Mouse (Mus musculus): ENCODE results near the gene Rbfox3. TPM values are rescaled to one million over a fixed set of nuclear protein-coding genes. Genes with fewer than 3 reads are reported as not detected.
A peak's percentile ranks its signal among the peaks of the same experiment; 100 is the strongest.

Rbfox3 gene
- under 1 TPM in 1 of 4 experiments, not detected in 3; 0.20 TPM for total RNA-seq (2022)

DNA sequence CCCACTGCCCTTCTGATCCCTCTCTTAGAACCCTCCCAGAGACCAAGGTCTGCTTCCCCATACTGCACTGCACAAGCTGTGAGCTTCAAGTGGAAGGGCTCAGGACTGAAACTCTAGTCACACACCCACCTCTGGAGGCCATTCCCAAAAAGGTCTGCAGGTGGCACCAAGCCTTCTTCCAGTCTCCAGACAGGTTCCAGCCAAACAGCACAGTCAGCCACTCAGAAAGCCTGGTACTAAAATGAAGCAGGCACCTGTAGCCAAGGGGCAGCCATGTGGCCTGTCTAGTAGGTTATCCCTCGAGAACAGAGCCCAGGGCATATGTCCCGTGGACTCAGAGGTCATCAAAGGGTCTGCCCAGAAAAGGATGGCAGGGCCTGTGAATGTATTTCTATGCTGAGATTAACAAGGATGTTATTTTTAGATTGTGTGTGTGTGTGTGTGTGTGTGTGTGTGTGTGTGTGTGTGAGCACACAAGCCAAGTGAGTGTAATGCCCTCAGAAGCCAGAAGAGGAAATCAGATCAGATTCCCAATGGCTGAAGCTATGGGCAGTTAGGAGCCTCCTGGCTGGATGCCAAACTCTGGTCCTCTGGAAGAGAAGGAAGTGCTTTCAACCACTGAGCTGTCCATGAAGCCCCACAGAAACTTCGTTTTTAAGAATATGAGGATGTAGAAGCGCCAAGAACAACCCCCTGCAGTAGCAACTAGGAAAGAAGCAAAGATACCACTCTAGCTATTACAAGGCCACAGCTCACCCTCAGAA is at the start of gene Rbfox3:
TSS of gene Rbfox3 (minus strand) at position 291 of the 764 bp plus-strand sequence.
- no peak for DNase-seq (ENCODE audit: low spot score in 2 of 2)

DNA sequence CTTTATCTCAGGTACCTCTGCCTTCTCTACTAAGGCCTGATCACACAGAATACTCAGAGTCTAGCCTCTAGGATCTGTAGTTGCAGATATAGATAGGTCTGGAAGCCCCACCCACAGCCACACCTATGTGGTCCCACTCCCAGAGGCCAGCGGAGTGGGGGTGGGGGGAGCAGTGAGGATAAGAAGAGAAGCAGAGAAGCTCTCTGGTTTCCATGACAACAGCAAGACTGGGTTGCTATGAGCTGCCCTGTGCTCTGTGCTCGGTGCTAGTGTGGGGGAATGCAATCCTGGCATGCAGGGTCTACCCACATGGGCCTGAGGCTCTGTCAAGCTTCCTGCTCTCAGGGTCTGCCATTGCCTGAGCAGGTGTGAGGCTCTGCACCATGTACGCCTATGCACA is 49.3 kb upstream of the Rbfox3 start:
- DNase-seq (ENCODE audit: low spot score in 2 of 2) = no peak

DNA sequence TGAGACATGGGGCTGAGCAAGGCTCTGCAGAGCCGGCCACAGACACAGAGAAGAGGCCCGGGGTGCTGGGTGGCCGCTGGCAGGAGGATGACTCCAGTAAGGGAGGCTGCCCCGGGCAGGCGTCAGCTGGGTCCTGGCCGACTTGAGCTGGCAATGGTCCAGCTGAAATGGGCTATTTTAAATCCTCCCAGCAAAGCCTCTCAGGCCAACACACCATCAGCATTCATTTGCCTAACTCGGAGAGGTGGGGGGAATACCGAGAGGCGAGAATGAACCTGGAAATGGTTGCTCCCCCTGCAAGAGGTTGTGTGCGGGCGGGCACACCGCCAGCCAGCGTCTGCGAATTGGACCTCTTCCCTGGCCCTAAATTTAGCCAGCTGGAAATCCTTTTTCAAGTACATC is 45.7 kb upstream of the Rbfox3 start:
- peak; percentile 30 to 50 for DNase-seq (ENCODE audit: low spot score in 2 of 2)

DNA sequence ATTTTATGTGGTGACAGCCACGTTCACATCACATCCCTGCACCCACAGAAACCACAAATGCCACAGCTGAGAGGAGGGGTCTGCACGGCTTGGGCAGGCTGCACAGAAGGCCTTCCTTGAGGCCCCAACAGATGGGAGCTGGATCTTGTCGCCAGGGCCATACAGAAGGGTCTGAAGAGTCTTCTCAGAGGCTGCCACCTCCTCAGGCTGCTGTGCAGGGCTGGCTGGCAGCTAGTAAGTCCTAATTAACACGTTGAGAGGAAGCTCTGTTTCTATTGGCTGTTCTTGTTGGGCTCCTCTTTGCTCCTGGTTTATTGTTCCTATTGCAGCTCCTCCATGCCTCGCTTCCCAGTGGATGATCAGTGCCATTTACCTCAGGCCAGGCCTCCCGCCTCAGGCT is 43.6 kb upstream of the Rbfox3 start:
- no peak for DNase-seq (ENCODE audit: low spot score in 2 of 2)

DNA sequence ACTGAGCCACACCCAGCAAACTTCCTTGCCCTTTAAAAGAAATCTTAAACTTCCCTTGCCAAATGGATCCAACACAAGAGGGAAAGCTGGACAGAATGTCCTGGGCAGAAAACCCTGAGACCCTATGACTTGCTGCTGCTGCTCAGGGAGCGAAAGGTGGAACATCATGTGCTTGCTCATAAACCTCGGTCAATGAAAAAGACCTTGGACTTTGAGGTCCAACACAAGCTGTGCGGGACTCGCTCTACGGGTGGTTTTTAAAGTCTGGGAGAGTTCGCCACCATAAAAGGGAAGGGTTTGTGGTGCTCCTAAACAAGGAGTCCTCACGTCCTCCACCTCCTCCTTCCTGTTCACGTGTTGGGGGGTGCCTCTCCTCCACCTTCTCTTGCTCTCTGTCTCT is 34.5 kb upstream of the Rbfox3 start:
- no peak for DNase-seq (ENCODE audit: low spot score in 2 of 2)

DNA sequence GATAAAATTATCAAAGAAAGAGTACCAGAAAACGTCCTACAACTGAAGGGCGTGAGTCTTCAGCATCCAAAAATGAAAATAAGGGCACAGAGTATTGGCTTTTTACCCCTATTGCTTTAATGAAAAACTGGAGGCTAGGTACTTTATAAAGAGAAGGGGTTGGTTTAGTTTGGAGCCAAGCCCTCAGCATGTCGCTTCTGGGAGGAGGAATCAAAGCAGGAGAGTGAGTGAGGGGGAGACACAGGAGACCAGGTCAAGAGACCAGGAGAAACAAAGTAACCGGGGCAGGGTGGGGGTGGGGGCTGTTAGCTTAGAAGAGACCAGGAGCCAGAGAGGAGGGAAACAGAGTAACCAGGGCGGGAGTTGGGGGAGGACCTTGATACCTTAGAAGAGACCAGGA is 29.9 kb upstream of the Rbfox3 start:
- DNase-seq (ENCODE audit: low spot score in 2 of 2) = no peak

DNA sequence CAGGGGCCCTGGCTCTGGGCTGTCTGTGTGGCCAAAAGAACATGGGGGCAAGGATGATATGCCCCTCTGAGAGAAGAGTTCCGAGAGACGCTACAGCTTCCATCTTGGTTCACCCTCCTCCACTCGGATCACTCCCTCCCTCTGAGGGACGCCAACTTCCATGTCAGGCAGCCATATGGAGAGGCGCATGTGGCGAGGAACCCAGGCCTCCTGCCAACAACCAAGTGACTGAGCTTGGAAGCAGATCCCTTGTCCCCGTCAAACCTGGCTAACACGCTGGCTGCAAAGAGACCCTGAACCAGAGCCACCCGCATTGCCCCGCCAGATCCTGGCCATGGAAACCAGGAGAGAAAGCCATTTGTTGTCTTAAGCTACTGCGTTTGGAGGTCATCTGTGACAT is 29.1 kb upstream of the Rbfox3 start:
- no peak for DNase-seq (ENCODE audit: low spot score in 2 of 2)

DNA sequence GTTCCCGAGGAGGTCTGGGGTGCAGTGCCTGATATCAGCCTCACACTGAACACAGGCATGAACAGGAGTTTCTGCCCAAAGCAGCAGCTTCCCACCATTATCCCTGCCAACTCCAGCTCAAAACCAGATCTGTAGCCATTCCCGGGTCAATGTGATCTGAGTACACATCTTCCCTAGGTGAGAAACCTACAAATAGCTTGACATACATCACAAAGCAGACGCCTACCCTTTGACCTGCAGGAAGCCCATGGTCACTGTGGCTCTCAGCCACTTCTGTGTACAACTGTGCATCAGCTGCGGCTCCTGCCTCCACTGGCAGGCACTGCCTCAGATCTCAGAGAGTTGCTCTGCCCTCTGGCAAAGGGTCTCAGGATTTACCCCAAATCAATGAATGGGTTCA is 28.3 kb upstream of the Rbfox3 start:
- no peak for DNase-seq (ENCODE audit: low spot score in 2 of 2)

DNA sequence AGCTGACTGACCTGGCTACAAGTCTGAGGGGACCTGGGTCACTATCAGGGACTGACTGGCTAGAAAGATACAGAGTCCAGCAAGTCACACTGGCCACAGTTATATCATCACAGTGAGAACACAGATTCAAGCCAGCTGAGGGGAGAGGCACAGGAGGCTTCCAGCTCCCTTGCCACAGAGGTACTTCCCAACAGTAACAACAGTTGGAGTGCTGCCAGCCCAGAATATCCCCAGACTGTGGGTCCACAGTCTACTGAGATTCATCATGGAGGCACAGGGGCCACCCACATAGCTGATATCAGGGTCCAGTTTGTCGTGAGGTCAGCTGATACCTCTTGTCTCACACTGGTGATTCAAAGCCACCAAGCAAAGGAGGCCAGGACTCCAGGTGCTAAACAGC is 23.5 kb upstream of the Rbfox3 start:
- DNase-seq (ENCODE audit: low spot score in 2 of 2) = no peak

DNA sequence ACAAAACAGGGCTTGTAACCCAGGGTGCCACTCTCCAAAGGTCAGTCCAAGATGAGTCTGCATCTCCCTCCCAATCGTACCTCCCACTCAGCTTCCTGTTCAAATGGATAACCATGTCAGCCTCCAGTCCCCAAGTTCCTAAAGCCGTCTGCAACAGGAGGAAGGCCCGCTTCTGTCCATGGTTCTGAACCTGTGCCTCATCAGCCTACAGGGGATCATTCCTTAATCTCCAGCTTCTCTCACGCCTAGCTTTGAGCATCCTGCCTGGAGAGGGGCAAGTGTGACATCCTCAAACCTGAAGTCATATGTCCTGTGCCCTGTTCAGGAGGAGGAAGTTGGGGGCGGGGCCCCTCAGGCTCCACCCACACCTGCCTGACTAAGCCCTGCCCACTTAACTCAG is 15.7 kb upstream of the Rbfox3 start:
- no peak for DNase-seq (ENCODE audit: low spot score in 2 of 2)

DNA sequence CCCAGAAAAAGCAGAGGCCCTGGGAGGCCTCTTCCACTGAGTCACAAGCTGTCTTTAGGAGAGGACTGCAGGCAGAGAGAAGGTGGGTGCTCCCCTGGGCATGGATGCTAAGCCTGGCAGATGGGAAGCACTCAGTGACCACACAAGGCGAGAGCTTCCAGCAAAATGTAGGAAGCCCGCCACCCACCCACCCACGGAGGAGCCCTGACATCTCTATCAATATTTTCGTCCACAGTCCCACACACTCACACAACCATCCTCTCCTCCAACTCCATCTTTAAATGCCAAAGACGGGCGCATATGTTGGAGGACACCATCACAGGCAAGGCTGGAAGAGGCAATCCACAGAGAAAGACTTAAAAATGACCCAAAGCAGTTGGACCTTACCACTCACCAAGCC is 10.5 kb upstream of the Rbfox3 start:
- DNase-seq (ENCODE audit: low spot score in 2 of 2) = no peak

DNA sequence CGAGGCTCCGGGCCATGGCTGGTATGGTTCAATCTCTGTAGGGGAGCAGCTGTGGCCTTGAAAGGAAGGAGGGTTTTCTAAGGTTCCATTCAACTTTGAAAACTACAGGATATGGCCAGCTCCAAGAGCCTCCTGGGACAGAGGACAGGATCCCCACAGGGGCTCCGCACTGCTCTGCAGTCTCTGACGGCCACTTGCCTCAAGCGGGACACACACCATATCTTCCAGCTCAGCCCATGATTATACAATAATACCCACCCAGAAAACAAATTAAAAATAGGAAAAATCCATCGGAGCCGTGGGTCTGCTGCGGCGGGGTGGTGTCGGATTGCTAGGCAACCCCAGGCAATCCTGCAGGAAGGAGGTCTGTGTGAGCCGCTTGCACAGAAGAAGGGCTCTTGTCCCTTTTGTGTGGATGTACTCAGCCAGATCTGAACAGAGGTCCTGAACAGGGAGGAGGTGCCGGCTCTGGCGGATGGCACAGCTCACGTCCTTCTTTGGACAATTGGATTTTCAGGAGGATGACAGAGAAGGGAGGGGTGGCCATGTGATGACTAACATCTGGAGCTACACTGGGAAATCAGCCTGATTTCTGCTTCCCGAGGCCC is 5.1 kb upstream of the Rbfox3 start:
- no peak for DNase-seq (ENCODE audit: low spot score in 2 of 2)

DNA sequence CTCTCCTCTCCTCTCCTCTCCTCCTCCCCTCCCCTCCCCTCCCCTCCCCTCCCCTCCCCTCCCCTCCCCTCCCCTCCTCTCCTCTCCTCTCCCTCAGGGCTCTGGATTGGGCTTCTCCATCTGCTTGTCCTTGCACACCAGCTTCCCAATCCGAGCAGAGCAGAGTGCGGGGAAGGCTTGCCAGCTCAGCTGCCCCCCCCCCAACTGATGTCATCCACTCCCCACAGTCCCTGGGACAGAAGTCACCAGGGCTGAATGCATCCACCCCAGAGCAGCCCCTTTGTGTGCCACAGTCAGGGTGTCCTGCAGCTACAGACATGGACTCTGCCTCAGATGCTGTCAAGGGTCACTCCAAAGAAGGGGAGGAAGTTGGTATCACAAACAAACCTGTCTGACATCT is 4.5 kb upstream of the Rbfox3 start:
- DNase-seq (ENCODE audit: low spot score in 2 of 2) = no peak

DNA sequence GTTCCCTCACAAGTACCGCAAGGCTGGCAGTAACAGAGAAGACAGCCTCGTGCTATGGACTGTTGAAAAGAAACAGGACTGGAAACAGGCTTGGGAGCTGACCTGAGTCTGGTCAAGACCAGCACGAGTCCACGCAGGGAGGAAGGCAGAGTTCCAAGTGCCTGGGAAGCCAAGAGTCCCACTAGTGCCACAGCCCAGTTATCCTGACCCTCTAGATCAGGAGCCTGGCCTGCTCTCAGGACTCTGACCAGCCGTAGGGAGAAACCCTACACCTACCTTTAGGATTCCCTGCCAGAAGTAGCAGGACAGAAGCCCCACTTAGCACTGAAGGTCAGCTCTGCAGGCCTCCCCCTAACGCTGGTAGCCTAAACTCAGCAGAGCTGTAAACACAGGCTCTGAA is 1.3 kb upstream of the Rbfox3 start:
- DNase-seq (ENCODE audit: low spot score in 2 of 2) = no peak

DNA sequence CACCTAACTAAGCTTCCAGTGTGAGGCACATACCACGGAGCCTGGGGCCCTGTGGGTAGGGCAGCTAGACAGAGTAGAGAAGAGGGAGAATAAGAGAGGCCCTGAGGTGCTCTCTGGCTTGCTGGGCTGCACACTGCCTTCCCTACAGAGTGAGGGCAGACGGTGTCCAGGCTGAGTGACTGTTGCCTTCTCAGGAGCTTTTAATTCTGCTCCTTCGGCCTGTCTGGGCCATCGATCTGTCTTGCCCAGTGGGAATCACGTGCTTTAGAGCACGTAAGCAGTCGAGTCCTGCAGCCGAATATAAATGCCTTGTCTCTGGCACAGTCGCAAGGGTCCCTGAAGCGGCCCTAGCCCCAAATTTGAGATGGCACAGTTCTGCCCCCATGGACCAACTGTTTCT is 641 bp downstream of the Rbfox3 start:
- no peak for DNase-seq (ENCODE audit: low spot score in 2 of 2)

DNA sequence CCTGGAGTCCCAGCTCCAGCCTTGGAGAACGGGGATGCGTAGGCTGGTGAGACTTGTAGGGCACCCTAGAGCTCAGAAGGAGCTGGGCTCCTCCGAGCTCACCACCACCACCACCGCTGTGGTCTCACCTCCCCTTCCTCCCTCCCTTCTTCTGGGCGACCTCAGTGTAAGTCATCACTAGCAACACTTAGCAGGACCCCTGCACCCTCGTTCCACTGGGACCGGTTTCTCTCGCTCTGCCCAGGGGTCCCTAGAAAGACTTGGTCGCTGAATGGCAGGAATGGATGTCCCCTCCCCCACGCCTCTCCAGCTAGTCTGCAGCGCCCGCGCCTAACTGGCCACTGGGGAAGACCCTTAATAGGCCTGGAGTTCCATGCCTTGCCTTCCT is 1.6 kb downstream of the Rbfox3 start:
- no peak for DNase-seq (ENCODE audit: low spot score in 2 of 2)

DNA sequence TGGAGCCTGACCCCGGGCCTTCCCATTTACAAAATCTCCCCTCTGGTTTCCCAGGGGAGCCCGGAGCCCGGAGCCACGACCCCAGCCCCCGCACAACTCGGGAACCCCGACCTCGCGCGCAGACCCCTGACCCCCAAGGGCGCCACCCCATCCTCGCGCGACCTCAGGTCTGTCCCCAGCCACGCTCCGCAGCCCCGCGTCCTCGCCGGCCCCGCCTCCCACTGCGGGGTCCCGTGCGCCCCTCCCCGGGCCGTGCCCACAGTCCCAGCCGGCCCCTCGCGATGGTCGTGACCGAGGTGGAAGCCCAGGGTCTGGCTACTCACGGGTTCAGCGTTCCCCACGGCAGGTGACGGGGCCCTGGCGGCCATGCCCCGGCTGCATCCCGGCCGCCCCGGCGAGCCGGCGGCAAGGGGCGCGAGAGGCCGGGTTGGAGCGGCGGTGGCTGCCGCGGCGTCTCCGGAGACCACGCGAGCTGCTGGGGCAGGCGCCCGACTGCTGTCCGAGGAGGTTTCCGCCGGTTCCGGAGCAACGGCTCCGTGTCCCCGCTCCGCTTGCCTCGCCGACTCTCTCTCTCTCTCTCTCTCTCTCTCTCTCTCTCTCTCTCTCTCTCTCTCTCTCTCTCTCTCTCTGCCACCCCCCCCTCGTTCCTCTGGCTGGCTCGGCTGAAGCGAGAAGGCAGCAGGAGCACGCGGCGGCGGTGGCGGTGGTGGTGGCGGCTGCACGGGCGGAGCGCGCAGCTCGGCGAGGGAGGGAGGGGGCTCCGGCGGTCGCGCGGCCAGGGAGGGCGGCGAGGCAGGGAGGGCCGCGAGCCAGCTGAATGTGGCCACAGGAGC is 2.2 kb downstream of the Rbfox3 start:
- no peak for DNase-seq (ENCODE audit: low spot score in 2 of 2)

DNA sequence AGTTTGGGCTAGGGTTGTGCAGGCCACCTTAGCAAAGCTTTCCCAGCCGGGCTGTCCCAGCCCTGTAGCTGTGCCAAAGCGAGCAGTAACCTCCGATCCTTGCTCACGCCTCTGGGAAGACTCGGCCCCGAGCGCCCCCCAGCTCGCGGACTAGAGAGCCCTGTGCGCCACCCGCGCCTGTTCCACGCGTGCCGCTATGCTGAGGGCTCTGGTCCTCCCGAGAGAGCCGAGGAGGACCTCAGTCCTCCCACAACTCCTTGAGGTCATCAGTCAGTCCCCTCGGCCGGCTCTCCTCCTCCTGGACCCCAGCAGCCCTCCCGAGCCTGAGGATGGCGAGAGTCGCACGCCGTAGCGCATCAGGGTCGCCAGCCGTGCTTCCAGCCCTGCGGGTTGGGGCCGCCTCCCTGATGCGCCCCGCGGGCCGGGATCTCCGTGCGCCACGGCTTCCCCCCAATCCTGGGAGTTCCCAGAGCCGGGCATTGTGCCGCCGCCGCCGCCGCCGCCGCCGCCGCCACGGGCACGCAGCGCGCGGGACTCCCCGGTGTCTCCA is 2.9 kb downstream of the Rbfox3 start:
- DNase-seq (ENCODE audit: low spot score in 2 of 2) = no peak

DNA sequence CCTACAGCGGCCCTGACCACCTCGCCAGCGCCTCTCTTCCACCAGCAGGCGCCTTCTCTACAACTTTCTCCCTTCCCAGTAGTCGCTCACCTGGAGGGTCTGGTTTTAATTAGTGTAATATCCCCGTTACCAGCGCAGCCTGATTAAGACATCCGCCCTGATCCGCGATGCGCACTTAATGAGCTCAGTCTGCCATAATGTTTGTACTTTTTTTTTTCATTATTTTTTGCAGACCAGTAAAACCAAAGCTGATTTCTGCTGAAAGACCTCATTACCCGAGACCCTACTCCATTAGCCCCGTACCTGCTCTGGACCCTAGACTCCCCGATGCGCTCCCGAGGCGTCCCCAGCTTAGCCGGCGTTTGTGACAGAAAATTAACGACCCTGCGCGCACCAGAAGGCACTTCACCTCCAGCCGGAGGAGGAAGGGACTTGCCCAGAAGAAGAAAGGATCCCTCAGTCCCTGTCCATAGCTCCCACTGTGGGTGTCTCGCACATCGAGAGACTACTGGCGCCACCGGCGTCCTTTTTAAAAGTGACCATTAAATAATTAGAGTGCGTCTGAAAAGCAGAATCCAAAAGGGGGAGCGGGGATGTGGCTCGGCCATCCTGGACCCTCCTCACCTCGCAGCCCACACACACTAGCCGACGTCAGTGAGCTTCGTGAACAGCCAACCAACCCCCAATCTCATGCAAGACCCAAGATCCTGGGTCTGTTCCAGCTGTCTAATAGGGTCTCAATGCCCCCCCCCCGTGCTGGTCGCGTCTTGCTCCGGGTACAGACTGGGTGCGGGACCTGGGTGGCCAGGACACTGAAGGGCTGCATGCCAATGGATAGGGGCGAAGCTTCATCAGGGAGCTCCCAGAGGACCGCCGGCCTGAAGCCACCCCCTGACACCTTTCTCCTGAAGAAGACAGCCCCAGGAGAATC is 3.7 kb downstream of the Rbfox3 start:
- no peak for DNase-seq (ENCODE audit: low spot score in 2 of 2)

DNA sequence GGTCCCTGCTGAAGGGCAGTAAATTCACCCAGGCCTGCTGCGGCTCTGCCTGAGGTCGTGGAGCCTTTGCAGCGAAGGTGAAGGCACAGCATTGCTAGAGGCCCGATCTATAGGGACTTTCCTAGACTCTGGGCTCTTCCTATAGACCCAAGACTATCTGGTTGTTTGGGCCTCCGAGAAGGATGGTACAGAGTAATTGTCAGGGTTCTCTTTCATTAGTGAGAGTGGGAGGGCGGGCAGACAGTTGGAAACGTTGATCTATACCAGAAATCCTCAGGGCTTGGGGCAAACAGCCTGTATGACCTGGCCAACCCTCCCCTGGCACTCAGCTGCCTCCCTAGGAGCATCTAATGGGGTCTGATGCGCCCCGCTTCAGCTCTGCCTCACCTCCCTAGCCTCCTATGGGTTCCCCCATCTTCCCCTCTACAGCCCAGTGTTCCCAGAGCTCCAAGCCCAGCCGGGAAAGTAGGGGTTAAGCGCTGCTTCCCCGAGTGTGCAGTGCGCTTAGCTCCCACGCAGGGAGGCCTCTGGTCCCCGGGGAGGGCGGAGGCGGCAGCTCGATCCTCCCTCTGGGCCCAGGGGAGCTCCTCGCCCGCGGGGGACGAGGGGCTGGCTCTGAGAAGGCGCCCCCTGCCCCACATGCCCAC is 4.5 kb downstream of the Rbfox3 start:
- no peak for DNase-seq (ENCODE audit: low spot score in 2 of 2)

All from gastrocnemius, adult 8-10 months (tissue).